Mouse (Mus musculus) cortical plate, adult 2 months (tissue): ENCODE results near the gene Pms1.

Experiments used
- CTCF ChIP-seq: fragments of 200-500 bp; IDR thresholded peaks from 2 replicates; pipeline ENCODE4 v1.5.1; 2011; ENCODE audit warnings: mild to moderate bottlenecking, control low read depth, low read length; ENCODE audit not compliant: insufficient read depth; ENCODE audit errors: extremely low read depth
- POLR2A ChIP-seq: fragments of 200-500 bp; IDR thresholded peaks from 2 replicates; pipeline ENCODE4 v1.6.1; 2011; ENCODE audit warnings: mild to moderate bottlenecking, low read length, control low read depth; ENCODE audit not compliant: insufficient read depth; ENCODE audit errors: extremely low read depth

DNA sequence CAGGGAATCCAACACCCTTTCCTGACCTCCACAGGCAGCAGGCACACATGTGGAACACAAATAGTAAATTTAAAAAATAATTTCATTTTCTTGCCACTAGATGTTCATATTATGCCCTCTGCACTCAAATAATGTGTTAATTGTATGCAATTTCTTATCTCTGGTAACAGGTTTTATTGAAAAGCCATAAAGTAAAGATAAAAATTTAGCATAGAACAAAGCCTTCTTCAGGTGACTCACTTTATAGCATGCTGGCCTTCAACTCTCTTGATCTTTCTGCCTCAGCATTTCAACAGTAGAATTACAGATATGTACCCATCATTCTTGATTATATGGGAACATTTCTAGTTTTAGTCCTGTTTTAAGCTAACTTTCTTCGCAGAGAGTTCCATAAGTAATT lies 27.5 kb upstream of the Pms1 start:
- TF ChIP-seq CTCF (no peak), POLR2A (no peak)
